Mouse (Mus musculus) G1E (cell line): ENCODE results near the gene Eif1. TPM values are rescaled to one million over a fixed set of nuclear protein-coding genes. Genes with fewer than 3 reads are reported as not detected.

Experiments used
- ATAC-seq: 2 replicates; pipeline ENCODE4 v1.8.0; 2016; ENCODE audit warnings: mild to moderate bottlenecking; ENCODE audit not compliant: insufficient number of reproducible peaks, poor library complexity, low FRiP score, severe bottlenecking; ENCODE audit errors: extremely low read depth
- DNase-seq: peaks from one replicate; pipeline ENCODE4 v3.0.0; 2012; ENCODE audit warnings: low spot score
- H3K27me3 ChIP-seq: 2 replicates; pipeline ENCODE4 v1.6.1; 2012; ENCODE audit warnings: mild to moderate bottlenecking, low read length, inconsistent platforms; ENCODE audit not compliant: insufficient read depth
- H3K36me3 ChIP-seq: replicated peaks from 2 replicates; pipeline ENCODE3; 2012; ENCODE audit warnings: mild to moderate bottlenecking, inconsistent platforms
- H3K4me1 ChIP-seq: 2 replicates; pipeline ENCODE4 v1.6.1; 2012; ENCODE audit warnings: low read depth, low read length, inconsistent platforms, mixed read lengths; ENCODE audit not compliant: insufficient read depth
- H3K4me3 ChIP-seq: 2 replicates; pipeline ENCODE4 v1.5.1; 2012; ENCODE audit warnings: low read depth, mild to moderate bottlenecking, inconsistent platforms, low read length, moderate library complexity, mixed read lengths
- H3K9me3 ChIP-seq: replicated peaks from 2 replicates; pipeline ENCODE4 v1.6.1; 2012; ENCODE audit warnings: inconsistent platforms
- CTCF ChIP-seq: IDR thresholded peaks from 2 replicates; pipeline ENCODE4 v1.5.1; 2012; ENCODE audit warnings: low read depth, low read length, inconsistent platforms, mixed read lengths
- GATA1 ChIP-seq: IDR thresholded peaks from 2 replicates; pipeline ENCODE4 v1.6.1; 2012; ENCODE audit warnings: borderline replicate concordance, low read length, inconsistent platforms, mixed read lengths
- GATA2 ChIP-seq: IDR thresholded peaks from 2 replicates; pipeline ENCODE4 v1.6.1; 2012; ENCODE audit warnings: low read depth, low read length, inconsistent platforms, borderline replicate concordance
- POLR2AphosphoS5 ChIP-seq: IDR thresholded peaks from 2 replicates; pipeline ENCODE4 v1.6.1; 2012; ENCODE audit warnings: low read depth, low read length, inconsistent platforms; ENCODE audit not compliant: insufficient replicate concordance
- TAL1 ChIP-seq: conservative IDR thresholded peaks from 2 replicates; pipeline ENCODE4 v1.6.1; 2012; ENCODE audit warnings: low read depth, low read length, inconsistent platforms, mixed read lengths
- polyA plus RNA-seq: library from polyadenylated mRNA; stranded (reverse); fragments of >175 nt; gene quantifications from 2 replicates; pipeline ENCODE4 v1.2.3, GENCODE M21; 2012
- total RNA-seq, 2 experiments: library from RNA; stranded (forward) in 1 of 2; stranded (reverse) in 1 of 2; fragments of 200-1000 nt in 1 of 2; fragments of >200 nt in 1 of 2; fragmentation: Nextera tagmentation in 1 of 2; gene quantifications; 2 replicates each; pipeline ENCODE4 v1.2.3; 2014 to 2017

Gene Eif1
- total and polyA plus RNA-seq, 3 experiments, result 344 to 916 (median 548) TPM

GRCm38 (mm10) chr11:100335731-100336130, 16.0 kb downstream of the Eif1 start:
- TF ChIP-seq POLR2AphosphoS5 (no peak), GATA2 (no peak), CTCF (no peak), TAL1 (no peak), GATA1 (no peak)

GRCm38 (mm10) chr11:100344269-100344668, 24.6 kb downstream of the Eif1 start:
- no peak overlapping the region for H3K4me3 ChIP-seq
- no peaks in the 10 kb centered on the region for H3K9me3 ChIP-seq
- H3K27me3 ChIP-seq, result peaks cover 41% of the 10 kb centered on the region
- no peak for ATAC-seq
- H3K36me3 ChIP-seq, result no peaks in the 10 kb centered on the region
- DNase-seq, result no peak
- H3K4me1 ChIP-seq, result no peaks in the 10 kb centered on the region; the same call in 1 of the 2 replicates
- no peak for TF ChIP-seq GATA1
- no peak for TF ChIP-seq POLR2AphosphoS5
- TF ChIP-seq CTCF, result no peak
- no peak for TF ChIP-seq GATA2
- TF ChIP-seq TAL1, result no peak

More at GRCm38 (mm10) chr11:100335731-100336130, 16.0 kb downstream of the Eif1 start:
- Histone ChIP-seq H3K27me3 (peaks cover 41% of the 10 kb centered on the region), H3K4me1 (no peaks in the 10 kb centered on the region), H3K4me3 (no peak overlapping the region), H3K36me3 (no peaks in the 10 kb centered on the region), H3K9me3 (no peaks in the 10 kb centered on the region)
- DNase-seq, result no peak
- ATAC-seq, result no peak

DNA sequence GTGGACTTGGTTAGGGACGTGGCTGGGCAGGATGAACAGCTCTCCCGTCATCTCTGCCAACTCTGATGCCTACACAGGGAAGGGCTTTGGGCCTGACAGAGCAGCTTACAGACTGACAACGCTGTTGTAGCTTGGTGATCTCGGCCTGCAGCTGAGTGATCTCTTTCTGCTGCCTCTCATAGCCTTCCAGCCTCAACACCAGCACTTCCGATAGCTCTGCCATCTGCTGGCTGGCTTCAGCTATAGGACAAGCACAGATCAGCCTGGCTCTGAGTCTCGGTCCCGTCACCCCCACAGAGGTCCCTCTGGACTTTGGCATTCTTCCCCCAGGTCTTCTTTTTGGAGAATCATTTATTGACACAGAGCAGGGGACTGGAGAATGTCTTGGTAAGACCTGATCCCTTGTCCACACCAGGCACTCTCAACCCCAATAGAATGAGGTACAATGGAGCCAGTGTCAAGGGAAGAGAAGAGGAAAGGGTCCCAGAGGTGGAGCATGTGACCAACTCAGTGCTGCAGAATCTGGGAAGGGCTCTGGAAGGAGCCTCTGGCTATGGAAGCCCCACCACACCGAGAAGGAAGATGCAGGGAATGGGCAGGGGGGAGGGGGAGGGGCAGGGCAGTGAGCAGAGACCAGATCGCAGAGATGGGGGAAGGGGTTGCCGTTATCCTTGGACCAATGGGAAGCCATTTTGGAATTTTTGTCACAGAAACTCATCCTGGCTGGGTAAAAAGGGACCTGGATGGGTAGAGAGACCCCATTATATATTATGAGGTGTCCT, 32.6 kb downstream of the Eif1 start:
- DNase-seq (no peak), ATAC-seq (no peak)
- H3K36me3 ChIP-seq, result no peaks in the 10 kb centered on the region
- H3K9me3 ChIP-seq, result no peaks in the 10 kb centered on the region
- H3K4me3 ChIP-seq, result no peak overlapping the region
- peaks cover 65% of the 10 kb centered on the region for H3K27me3 ChIP-seq
- H3K4me1 ChIP-seq, result peaks cover 8% of the 10 kb centered on the region; the same call in 1 of the 2 replicates
- TF ChIP-seq GATA2 (no peak), CTCF (no peak), GATA1 (no peak), TAL1 (no peak), POLR2AphosphoS5 (no peak)

DNA sequence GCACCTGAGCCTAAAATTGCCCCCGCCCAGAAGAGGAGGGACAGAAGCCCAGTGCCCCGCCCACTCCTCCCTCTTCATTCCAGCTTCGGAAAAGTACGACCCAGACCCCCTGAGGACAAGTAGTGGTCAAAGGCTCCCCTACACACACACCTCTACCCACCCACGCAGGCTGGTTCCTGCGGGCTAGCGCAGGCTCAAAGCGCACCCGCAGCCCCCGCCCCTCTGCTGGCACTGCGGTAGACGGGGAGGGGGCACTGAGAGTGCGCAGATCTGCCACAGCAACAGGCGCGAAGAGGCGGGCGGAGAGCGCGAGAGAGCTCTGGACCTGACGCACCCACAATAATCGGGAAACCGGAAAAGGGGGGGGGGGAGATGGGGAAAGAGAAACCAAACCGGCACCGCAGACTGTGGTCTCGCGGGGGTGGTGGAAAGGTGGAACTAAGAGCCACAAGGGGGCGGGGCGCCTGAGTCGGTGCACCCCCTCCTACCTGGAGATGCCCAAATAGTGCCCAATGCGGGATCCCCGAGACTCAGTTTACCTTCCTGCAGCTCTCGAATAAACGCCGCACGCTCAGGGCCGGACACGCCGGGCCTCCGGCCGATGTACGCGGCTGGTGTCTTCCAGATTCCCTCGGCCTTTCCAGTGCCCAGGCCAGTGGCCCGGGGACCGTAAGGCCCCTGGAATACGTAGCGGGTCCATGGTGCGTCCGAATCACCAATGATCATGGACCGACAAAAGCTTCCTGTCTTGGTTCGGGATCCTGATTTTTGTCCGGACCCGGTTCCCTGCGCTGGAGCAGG, 35.7 kb downstream of the Eif1 start:
- Histone ChIP-seq H3K4me3 (no peak overlapping the region; the same call in 1 of the 2 replicates), H3K4me1 (peaks cover 8% of the 10 kb centered on the region; the same call in 1 of the 2 replicates), H3K36me3 (no peaks in the 10 kb centered on the region), H3K9me3 (no peaks in the 10 kb centered on the region), H3K27me3 (peaks cover 57% of the 10 kb centered on the region)
- DNase-seq (no peak), ATAC-seq (no peak)
- no peak for TF ChIP-seq GATA1
- TF ChIP-seq POLR2AphosphoS5, result no peak
- no peak for TF ChIP-seq CTCF
- no peak for TF ChIP-seq TAL1
- TF ChIP-seq GATA2, result no peak

- H3K9me3 ChIP-seq, result no peaks in the 10 kb centered on the region
- H3K4me1 ChIP-seq, result peaks cover 8% of the 10 kb centered on the region; the same call in 1 of the 2 replicates
- H3K4me3 ChIP-seq, result no peak within 1 kb of the TSS; the same call in 1 of the 2 replicates
- no peak for DNase-seq
- H3K36me3 ChIP-seq, result no peaks in the 10 kb centered on the region
- peaks cover 57% of the 10 kb centered on the region for H3K27me3 ChIP-seq
- TF ChIP-seq CTCF (no peak), GATA2 (no peak), TAL1 (no peak), POLR2AphosphoS5 (no peak), GATA1 (no peak)
- no peak for ATAC-seq
Observed at GRCm38 (mm10) chr11:100355972-100356818, 36.5 kb downstream of the Eif1 start, which contains the start of gene Hap1. Hap1 (minus strand) TSS chr11:100356128.
